Comparison of ENCODE assay signal across 9 mouse cellular contexts in genomic region chr8:112045896-112046295, GRCm38 (mm10). TPM values are rescaled to one million over a fixed set of nuclear protein-coding genes. Genes with fewer than 3 reads are reported as not detected.
DNase-seq lines count a peak whose midpoint lies in the region; ATAC-seq and TF ChIP-seq lines count a peak whose summit lies in the region.
"Had no signal": no experiment of that assay in that cellular context is flagged by ENCODE, and none has a peak within 500 bp of the region (broad histone marks: within the 10 kb centered on the region; RNA-seq: fewer than 3 reads in every experiment).

No protein-coding gene starts in this region.

- peak; percentile 95 for TF ChIP-seq CTCF in layer of hippocampus, adult 2 months (conservative IDR thresholded peaks at IDR 0.05)

- H3K9me3 ChIP-seq in forebrain, embryonic 14.5 days (replicated peaks; ENCODE audit: control insufficient read depth, low read length), result no peaks in the 10 kb centered on the region
- H3K9me3 ChIP-seq in hindbrain, embryonic 10.5 days, result no peaks in the 10 kb centered on the region
- no peaks in the 10 kb centered on the region for H3K9me3 ChIP-seq in lung, embryonic 16.5 days (ENCODE audit: control insufficient read depth, low read length)

- 7% methylated on average over 7 of the region's 7 CpGs for WGBS in forebrain, embryonic 14.5 days
- WGBS in hindbrain, embryonic 10.5 days, result 10% methylated on average over 7 of the region's 7 CpGs
- WGBS in lung, embryonic 16.5 days, result 5% methylated on average over 7 of the region's 7 CpGs

- H3K4me2 ChIP-seq in forebrain, embryonic 14.5 days (ENCODE audit: low read length), result no peak overlapping the region
- H3K4me2 ChIP-seq in lung, embryonic 16.5 days (ENCODE audit: low read depth, low read length), result no peak overlapping the region

- H3K36me3 ChIP-seq in forebrain, embryonic 14.5 days (ENCODE audit: control insufficient read depth, insufficient read depth, low read length), result no peaks in the 10 kb centered on the region
- H3K36me3 ChIP-seq in hindbrain, embryonic 10.5 days, result no peaks in the 10 kb centered on the region
- H3K36me3 ChIP-seq in lung, embryonic 16.5 days (ENCODE audit: control insufficient read depth, insufficient read depth, low read length), result no peaks in the 10 kb centered on the region

- no peak overlapping the region for H3K4me3 ChIP-seq in forebrain, embryonic 14.5 days (ENCODE audit: low read depth, low read length)
- H3K4me3 ChIP-seq in hindbrain, embryonic 10.5 days, result no peak overlapping the region
- H3K4me3 ChIP-seq in layer of hippocampus, adult 2 months, result no peak overlapping the region
- no peak overlapping the region for H3K4me3 ChIP-seq in lung, embryonic 16.5 days (ENCODE audit: low read length)
- H3K4me3 ChIP-seq: megakaryocyte, embryonic 14.5 days had no signal

- peak; percentile 77 for ATAC-seq in forebrain, embryonic 14.5 days
- peak; percentile 64; the same call in 1 of the 2 replicates for ATAC-seq in lung, embryonic 16.5 days (ENCODE audit: low read depth)

- H3K4me1 ChIP-seq in forebrain, embryonic 14.5 days (ENCODE audit: control insufficient read depth, insufficient read depth, low read length), result no peaks in the 10 kb centered on the region
- H3K4me1 ChIP-seq in hindbrain, embryonic 10.5 days (replicated peaks), result no peaks in the 10 kb centered on the region
- no peaks in the 10 kb centered on the region for H3K4me1 ChIP-seq in lung, embryonic 16.5 days (replicated peaks; ENCODE audit: control insufficient read depth, insufficient read depth, low read length)
- H3K4me1 ChIP-seq: megakaryocyte, embryonic 14.5 days had no signal

- H3K9ac ChIP-seq in forebrain, embryonic 14.5 days (ENCODE audit: low read length), result no peak overlapping the region
- H3K9ac ChIP-seq in lung, embryonic 16.5 days (ENCODE audit: low read length), result no peak overlapping the region

- no peak overlapping the region for H3K27ac ChIP-seq in forebrain, embryonic 14.5 days (ENCODE audit: low read depth, low read length)
- no peak overlapping the region for H3K27ac ChIP-seq in hindbrain, embryonic 10.5 days
- no peak overlapping the region for H3K27ac ChIP-seq in layer of hippocampus, adult 2 months
- H3K27ac ChIP-seq in lung, embryonic 16.5 days (ENCODE audit: low read length), result no peak overlapping the region

- peak; percentile 92 for DNase-seq in MN1 (ENCODE audit: low spot score)
- peak; percentile 66 for DNase-seq in cerebellum, adult 11 months
- peak; percentile 94 for DNase-seq in forebrain, embryonic 14.5 days (ENCODE audit: low spot score)
- peak; percentile 84 for DNase-seq in hindbrain, embryonic 10.5 days (ENCODE audit: low spot score)
- peak; percentile 84 to 88 for DNase-seq in layer of hippocampus, adult 2 months (ENCODE audit: low spot score in 2 of 2)
- DNase-seq in ovary, postnatal 36 days (ENCODE audit: low spot score), result peak; percentile 74
- DNase-seq in thymus, postnatal 14 days, result peak; percentile 72

- H3K27me3 ChIP-seq in forebrain, embryonic 14.5 days (replicated peaks; ENCODE audit: control insufficient read depth, insufficient read depth, low read length), result no peaks in the 10 kb centered on the region
- no peaks in the 10 kb centered on the region for H3K27me3 ChIP-seq in hindbrain, embryonic 10.5 days (ENCODE audit: insufficient read depth, poor library complexity, severe bottlenecking)
- H3K27me3 ChIP-seq in lung, embryonic 16.5 days (ENCODE audit: control insufficient read depth, insufficient read depth, low read depth, low read length), result no peaks in the 10 kb centered on the region
- H3K27me3 ChIP-seq: megakaryocyte, embryonic 14.5 days had no signal

RNA-seq across cellular contexts. Expression of gene Gm6793, which starts 31.1 kb away (rescaled TPM):
- 0.23 and 0.64 TPM in 2 replicates for polyA plus RNA-seq in forebrain, embryonic 14.5 days (2014; fragmentation: Nextera tagmentation; extraction: Ambion mirVana)
- 0.46 and 0.85 TPM in 2 replicates for polyA plus RNA-seq in hindbrain, embryonic 10.5 days (2016; fragmentation: Nextera tagmentation; extraction: Ambion mirVana)
- total RNA-seq in layer of hippocampus, adult 2 months (2021), result not detected
- polyA plus RNA-seq in lung, embryonic 16.5 days (2015; fragmentation: Nextera tagmentation; extraction: Ambion mirVana), result 0.58 and 0.60 TPM in 2 replicates

RNA-seq across cellular contexts. Expression of gene Terf2ip, which starts 34.7 kb away (rescaled TPM):
- polyA plus RNA-seq in forebrain, embryonic 14.5 days (2014; fragmentation: Nextera tagmentation; extraction: Ambion mirVana), result 22.6 and 33.3 TPM in 2 replicates
- 29.6 and 34.8 TPM in 2 replicates for polyA plus RNA-seq in hindbrain, embryonic 10.5 days (2016; fragmentation: Nextera tagmentation; extraction: Ambion mirVana)
- total RNA-seq in layer of hippocampus, adult 2 months (2021), result 10 to 100 TPM; 42.8 to 45.2 TPM
- polyA plus RNA-seq in lung, embryonic 16.5 days (2015; fragmentation: Nextera tagmentation; extraction: Ambion mirVana), result 23.1 and 23.3 TPM in 2 replicates

RNA-seq across cellular contexts. Expression of gene Kars, which starts 34.8 kb away (rescaled TPM):
- 189 and 194 TPM in 2 replicates for polyA plus RNA-seq in forebrain, embryonic 14.5 days (2014; fragmentation: Nextera tagmentation; extraction: Ambion mirVana)
- polyA plus RNA-seq in hindbrain, embryonic 10.5 days (2016; fragmentation: Nextera tagmentation; extraction: Ambion mirVana), result 216 and 246 TPM in 2 replicates
- 10 to 100 TPM; 76.7 to 78.4 TPM for total RNA-seq in layer of hippocampus, adult 2 months (2021)
- 159 and 172 TPM in 2 replicates for polyA plus RNA-seq in lung, embryonic 16.5 days (2015; fragmentation: Nextera tagmentation; extraction: Ambion mirVana)

RNA-seq across cellular contexts. Expression of gene Adat1, which starts 53.8 kb away (rescaled TPM):
- polyA plus RNA-seq in forebrain, embryonic 14.5 days (2014; fragmentation: Nextera tagmentation; extraction: Ambion mirVana), result 5.6 and 5.8 TPM in 2 replicates
- 12.1 and 15.5 TPM in 2 replicates for polyA plus RNA-seq in hindbrain, embryonic 10.5 days (2016; fragmentation: Nextera tagmentation; extraction: Ambion mirVana)
- total RNA-seq in layer of hippocampus, adult 2 months (2021), result 1 to 10 TPM; 6.9 TPM
- polyA plus RNA-seq in lung, embryonic 16.5 days (2015; fragmentation: Nextera tagmentation; extraction: Ambion mirVana), result 7.5 and 8.8 TPM in 2 replicates
